Mouse (Mus musculus): ENCODE data around the gene Morc1.

GRCm38 (mm10) chr16:48410125-48410524 is 20.9 kb upstream of the Morc1 start:
- TF ChIP-seq CTCF (IDR thresholded peaks at IDR 0.05; ENCODE audit: extremely low read depth, insufficient read depth, low read length) (no peak), POLR2A (IDR thresholded peaks at IDR 0.05; ENCODE audit: extremely low read depth, insufficient read depth, low read length) (no peak)
